Mouse (Mus musculus) mouse embryonic stem cell (cell line): ENCODE data around the gene Lrrk1.

Source experiments
- in situ Hi-C, 2 experiments: fragments of 300-500 bp; cut with MboI; formaldehyde crosslinking; loops; 1 replicate in 1 of 2; 3 replicates in 1 of 2; pipeline ENCODE4 v1.14.3; 2019 to 2020; ENCODE audit warnings: low sequenced_read_pairs in 2 of 2, low pct_unique_long_range_greater_than_20kb in 1 of 2, mixed read lengths in 1 of 2; ENCODE audit not compliant: unreplicated experiment in 1 of 2

The Lrrk1 gene

GRCm38 (mm10) chr7:66387419-66387812 lies 734 bp downstream of the Lrrk1 start:
- in situ Hi-C loops = no loop called here

- in situ Hi-C loops = no loop called here
Observed at GRCm38 (mm10) chr7:66386411-66386810, 1.7 kb downstream of the Lrrk1 start.

- in situ Hi-C loops = no loop called here
Observed at GRCm38 (mm10) chr7:66385826-66386225, 2.3 kb downstream of the Lrrk1 start.

GRCm38 (mm10) chr7:66384891-66385290 lies 3.3 kb downstream of the Lrrk1 start:
- in situ Hi-C loops = no loop called here

- in situ Hi-C loops = no loop called here
Observed at GRCm38 (mm10) chr7:66384213-66384612, 3.9 kb downstream of the Lrrk1 start.

- in situ Hi-C loops = no loop called here
Observed at GRCm38 (mm10) chr7:66376560-66376959, 11.6 kb downstream of the Lrrk1 start.

GRCm38 (mm10) chr7:66375736-66376135 lies 12.4 kb downstream of the Lrrk1 start:
- in situ Hi-C loops = no loop called here

- in situ Hi-C loops = no loop called here
Observed at GRCm38 (mm10) chr7:66373391-66373790, 14.8 kb downstream of the Lrrk1 start.

- in situ Hi-C loops = no loop called here
Observed at GRCm38 (mm10) chr7:66370970-66371369, 17.2 kb downstream of the Lrrk1 start.

- in situ Hi-C loops = no loop called here
Observed at GRCm38 (mm10) chr7:66369934-66370445, 18.2 kb downstream of the Lrrk1 start.

- in situ Hi-C loops = no loop called here
Observed at GRCm38 (mm10) chr7:66369071-66369933, 18.8 kb downstream of the Lrrk1 start.

GRCm38 (mm10) chr7:66365904-66366303 lies 22.2 kb downstream of the Lrrk1 start, which contains the start of gene Gm10974:
Gm10974 (plus strand) TSS chr7:66365905.
- in situ Hi-C loops = no loop called here

GRCm38 (mm10) chr7:66365411-66365810 lies 22.7 kb downstream of the Lrrk1 start:
- in situ Hi-C loops = no loop called here

- in situ Hi-C loops = no loop called here
Observed at GRCm38 (mm10) chr7:66364491-66364890, 23.7 kb downstream of the Lrrk1 start.

- in situ Hi-C loops = no loop called here
Observed at GRCm38 (mm10) chr7:66359044-66359443, 29.1 kb downstream of the Lrrk1 start.

GRCm38 (mm10) chr7:66358461-66358860 lies 29.7 kb downstream of the Lrrk1 start:
- in situ Hi-C loops = no loop called here

- in situ Hi-C loops = no loop called here
Observed at GRCm38 (mm10) chr7:66355791-66356522, 32.2 kb downstream of the Lrrk1 start.

GRCm38 (mm10) chr7:66354911-66355310 lies 33.2 kb downstream of the Lrrk1 start:
- in situ Hi-C loops = no loop called here

- in situ Hi-C loops = no loop called here
Observed at GRCm38 (mm10) chr7:66351074-66351473, 37.1 kb downstream of the Lrrk1 start.
